Mouse (Mus musculus): Measurements from ENCODE around the gene Cask. TPM values are rescaled to one million over a fixed set of nuclear protein-coding genes. Genes with fewer than 3 reads are reported as not detected.

Cask gene
- polyA plus RNA-seq (2012; rRNA removed), result 0.98 and 1.5 TPM in 2 replicates

- no peaks in the 10 kb centered on the region for H3K36me3 ChIP-seq (ENCODE audit: control insufficient read depth, insufficient read depth, low read length)
- no peaks in the 10 kb centered on the region for H3K4me1 ChIP-seq (ENCODE audit: control insufficient read depth, insufficient read depth, insufficient read length)
- TF ChIP-seq POLR2A (IDR thresholded peaks at IDR 0.05; ENCODE audit: low read depth, low read length) (no peak), CTCF (IDR thresholded peaks at IDR 0.05; ENCODE audit: extremely low read depth, insufficient read depth, insufficient read length, insufficient replicate concordance) (no peak)
- no peak for DNase-seq (ENCODE audit: low read depth in 1 of 2, low spot score in 2 of 2)
- H3K4me3 ChIP-seq (ENCODE audit: extremely low read depth, insufficient read depth, insufficient read length), result no peak within 1 kb of the TSS
- 60% methylated on average over 4 of the region's 4 CpGs for WGBS
- H3K27ac ChIP-seq (ENCODE audit: insufficient read depth, low read length), result no peak within 1 kb of the TSS
- no peaks in the 10 kb centered on the region for H3K27me3 ChIP-seq (ENCODE audit: control insufficient read depth, insufficient read depth, low read length)
Observed at GRCm38 (mm10) chrX:13851285-13851684, at the start of gene Cask. Gene Cask, minus strand, starts transcription at chrX:13851367.

GRCm38 (mm10) chrX:13889976-13890375 is 38.8 kb upstream of the Cask start:
- Histone ChIP-seq H3K4me1 (ENCODE audit: control insufficient read depth, insufficient read depth, insufficient read length) (no peaks in the 10 kb centered on the region), H3K27ac (ENCODE audit: insufficient read depth, low read length) (no peak overlapping the region), H3K27me3 (ENCODE audit: control insufficient read depth, insufficient read depth, low read length) (no peaks in the 10 kb centered on the region), H3K4me3 (ENCODE audit: extremely low read depth, insufficient read depth, insufficient read length) (no peak overlapping the region), H3K36me3 (ENCODE audit: control insufficient read depth, insufficient read depth, low read length) (no peaks in the 10 kb centered on the region)
- no peak for DNase-seq (ENCODE audit: low read depth in 1 of 2, low spot score in 2 of 2)
- WGBS, result 89% methylated on average over 2 of the region's 2 CpGs
- TF ChIP-seq CTCF (IDR thresholded peaks at IDR 0.05; ENCODE audit: extremely low read depth, insufficient read depth, insufficient read length, insufficient replicate concordance), result no peak
- TF ChIP-seq POLR2A (IDR thresholded peaks at IDR 0.05; ENCODE audit: low read depth, low read length), result no peak

- DNase-seq (ENCODE audit: low read depth in 1 of 2, low spot score in 2 of 2), result no peak
- no peak overlapping the region for H3K4me3 ChIP-seq (ENCODE audit: extremely low read depth, insufficient read depth, insufficient read length)
- H3K4me1 ChIP-seq (ENCODE audit: control insufficient read depth, insufficient read depth, insufficient read length), result no peaks in the 10 kb centered on the region
- no peaks in the 10 kb centered on the region for H3K36me3 ChIP-seq (ENCODE audit: control insufficient read depth, insufficient read depth, low read length)
- H3K27me3 ChIP-seq (ENCODE audit: control insufficient read depth, insufficient read depth, low read length), result no peaks in the 10 kb centered on the region
- no peak for TF ChIP-seq POLR2A (IDR thresholded peaks at IDR 0.05; ENCODE audit: low read depth, low read length)
- 71% methylated on average over 1 of the region's 1 CpGs for WGBS
- H3K27ac ChIP-seq (ENCODE audit: insufficient read depth, low read length), result no peak overlapping the region
Observed at GRCm38 (mm10) chrX:13884348-13884747, 33.2 kb upstream of the Cask start.

GRCm38 (mm10) chrX:13881969-13882368 is 30.8 kb upstream of the Cask start:
- TF ChIP-seq POLR2A (IDR thresholded peaks at IDR 0.05; ENCODE audit: low read depth, low read length), result no peak
- no peak for TF ChIP-seq CTCF (IDR thresholded peaks at IDR 0.05; ENCODE audit: extremely low read depth, insufficient read depth, insufficient read length, insufficient replicate concordance)
- 45% methylated on average over 6 of the region's 6 CpGs for WGBS

GRCm38 (mm10) chrX:13860145-13860544 is 9.0 kb upstream of the Cask start:
- H3K4me3 ChIP-seq (ENCODE audit: extremely low read depth, insufficient read depth, insufficient read length), result no peak overlapping the region
- no peak overlapping the region for H3K27ac ChIP-seq (ENCODE audit: insufficient read depth, low read length)
- 87% methylated on average over 4 of the region's 4 CpGs for WGBS
- TF ChIP-seq POLR2A (IDR thresholded peaks at IDR 0.05; ENCODE audit: low read depth, low read length) (no peak), CTCF (IDR thresholded peaks at IDR 0.05; ENCODE audit: extremely low read depth, insufficient read depth, insufficient read length, insufficient replicate concordance) (no peak)
- H3K4me1 ChIP-seq (ENCODE audit: control insufficient read depth, insufficient read depth, insufficient read length), result no peaks in the 10 kb centered on the region
- no peak for DNase-seq (ENCODE audit: low read depth in 1 of 2, low spot score in 2 of 2)
- H3K36me3 ChIP-seq (ENCODE audit: control insufficient read depth, insufficient read depth, low read length), result no peaks in the 10 kb centered on the region
- H3K27me3 ChIP-seq (ENCODE audit: control insufficient read depth, insufficient read depth, low read length), result no peaks in the 10 kb centered on the region

More at GRCm38 (mm10) chrX:13881969-13882368, 30.8 kb upstream of the Cask start:
- no peak overlapping the region for H3K4me3 ChIP-seq (ENCODE audit: extremely low read depth, insufficient read depth, insufficient read length)
- DNase-seq (ENCODE audit: low read depth in 1 of 2, low spot score in 2 of 2), result no peak
- H3K27me3 ChIP-seq (ENCODE audit: control insufficient read depth, insufficient read depth, low read length), result no peaks in the 10 kb centered on the region
- no peak overlapping the region for H3K27ac ChIP-seq (ENCODE audit: insufficient read depth, low read length)
- no peaks in the 10 kb centered on the region for H3K4me1 ChIP-seq (ENCODE audit: control insufficient read depth, insufficient read depth, insufficient read length)
- no peaks in the 10 kb centered on the region for H3K36me3 ChIP-seq (ENCODE audit: control insufficient read depth, insufficient read depth, low read length)

GRCm38 (mm10) chrX:13859051-13859450 is 7.9 kb upstream of the Cask start:
- 84% methylated on average over 9 of the region's 9 CpGs for WGBS

GRCm38 (mm10) chrX:13848473-13848872 is 2.7 kb downstream of the Cask start:
- Histone ChIP-seq H3K4me1 (ENCODE audit: control insufficient read depth, insufficient read depth, insufficient read length) (no peaks in the 10 kb centered on the region), H3K4me3 (ENCODE audit: extremely low read depth, insufficient read depth, insufficient read length) (no peak overlapping the region), H3K36me3 (ENCODE audit: control insufficient read depth, insufficient read depth, low read length) (no peaks in the 10 kb centered on the region), H3K27ac (ENCODE audit: insufficient read depth, low read length) (no peak overlapping the region), H3K27me3 (ENCODE audit: control insufficient read depth, insufficient read depth, low read length) (no peaks in the 10 kb centered on the region)
- DNase-seq (ENCODE audit: low read depth in 1 of 2, low spot score in 2 of 2), result no peak
- TF ChIP-seq POLR2A (IDR thresholded peaks at IDR 0.05; ENCODE audit: low read depth, low read length), result no peak
- 75% methylated on average over 1 of the region's 1 CpGs for WGBS

More at GRCm38 (mm10) chrX:13859051-13859450, 7.9 kb upstream of the Cask start:
- H3K4me3 ChIP-seq (ENCODE audit: extremely low read depth, insufficient read depth, insufficient read length), result no peak overlapping the region
- no peak for DNase-seq (ENCODE audit: low read depth in 1 of 2, low spot score in 2 of 2)
- TF ChIP-seq CTCF (IDR thresholded peaks at IDR 0.05; ENCODE audit: extremely low read depth, insufficient read depth, insufficient read length, insufficient replicate concordance) (no peak), POLR2A (IDR thresholded peaks at IDR 0.05; ENCODE audit: low read depth, low read length) (no peak)
- H3K27ac ChIP-seq (ENCODE audit: insufficient read depth, low read length), result no peak overlapping the region
- no peaks in the 10 kb centered on the region for H3K4me1 ChIP-seq (ENCODE audit: control insufficient read depth, insufficient read depth, insufficient read length)
- no peaks in the 10 kb centered on the region for H3K27me3 ChIP-seq (ENCODE audit: control insufficient read depth, insufficient read depth, low read length)
- H3K36me3 ChIP-seq (ENCODE audit: control insufficient read depth, insufficient read depth, low read length), result no peaks in the 10 kb centered on the region

All from spleen, adult 2 months (tissue).